Mouse (Mus musculus): ENCODE results near the gene Nek7.

The Nek7 gene

GRCm38 (mm10) chr1:138608336-138608735, 11.6 kb downstream of the Nek7 start:
- in situ Hi-C loops (cut with MboI), result no loop called here

GRCm38 (mm10) chr1:138607862-138608261, 12.1 kb downstream of the Nek7 start:
- in situ Hi-C loops (cut with MboI), result no loop called here

GRCm38 (mm10) chr1:138606771-138607170, 13.2 kb downstream of the Nek7 start:
- in situ Hi-C loops (cut with MboI), result no loop called here

- in situ Hi-C loops (cut with MboI), result no loop called here
These were observed 15.2 kb downstream of the Nek7 start for GRCm38 (mm10) chr1:138604736-138605135.

- in situ Hi-C loops (cut with MboI), result no loop called here
These were observed 16.0 kb downstream of the Nek7 start for GRCm38 (mm10) chr1:138603974-138604373.

GRCm38 (mm10) chr1:138598087-138598486, 21.9 kb downstream of the Nek7 start:
- in situ Hi-C loops (cut with MboI), result no loop called here

- in situ Hi-C loops (cut with MboI), result no loop called here
These were observed 23.7 kb downstream of the Nek7 start for GRCm38 (mm10) chr1:138596127-138596706.

GRCm38 (mm10) chr1:138594910-138595309, 25.0 kb downstream of the Nek7 start:
- in situ Hi-C loops (cut with MboI), result no loop called here

GRCm38 (mm10) chr1:138593922-138594321, 26.0 kb downstream of the Nek7 start:
- in situ Hi-C loops (cut with MboI), result no loop called here

- in situ Hi-C loops (cut with MboI), result no loop called here
These were observed 27.5 kb downstream of the Nek7 start for GRCm38 (mm10) chr1:138592466-138592865.

GRCm38 (mm10) chr1:138590451-138591022, 29.4 kb downstream of the Nek7 start:
- in situ Hi-C loops (cut with MboI), result no loop called here

- in situ Hi-C loops (cut with MboI), result no loop called here
These were observed 30.8 kb downstream of the Nek7 start for GRCm38 (mm10) chr1:138589126-138589525.

GRCm38 (mm10) chr1:138587812-138588211, 32.1 kb downstream of the Nek7 start:
- in situ Hi-C loops (cut with MboI), result no loop called here

GRCm38 (mm10) chr1:138586891-138587290, 33.0 kb downstream of the Nek7 start:
- in situ Hi-C loops (cut with MboI), result no loop called here

- in situ Hi-C loops (cut with MboI), result no loop called here
These were observed 35.4 kb downstream of the Nek7 start for GRCm38 (mm10) chr1:138584423-138585013.

GRCm38 (mm10) chr1:138582225-138582624, 37.7 kb downstream of the Nek7 start:
- in situ Hi-C loops (cut with MboI), result no loop called here

GRCm38 (mm10) chr1:138579822-138580492, 40.0 kb downstream of the Nek7 start:
- in situ Hi-C loops (cut with MboI), result no loop called here

- in situ Hi-C loops (cut with MboI), result no loop called here
These were observed 40.7 kb downstream of the Nek7 start for GRCm38 (mm10) chr1:138579207-138579606.

GRCm38 (mm10) chr1:138576803-138577202, 43.1 kb downstream of the Nek7 start:
- in situ Hi-C loops (cut with MboI), result no loop called here

- in situ Hi-C loops (cut with MboI), result no loop called here
These were observed 43.8 kb downstream of the Nek7 start for GRCm38 (mm10) chr1:138576066-138576697.

- in situ Hi-C loops (cut with MboI), result no loop called here
These were observed 44.3 kb downstream of the Nek7 start for GRCm38 (mm10) chr1:138575629-138576028.

GRCm38 (mm10) chr1:138571565-138572361, 48.2 kb downstream of the Nek7 start:
- in situ Hi-C loops (cut with MboI), result no loop called here

Data from mature B cell (primary cell).